Mouse (Mus musculus) limb, embryonic 12.5 days (tissue): Measurements from ENCODE around the gene Apod. TPM values are rescaled to one million over a fixed set of nuclear protein-coding genes. Genes with fewer than 3 reads are reported as not detected.
"Not testable (repeated sequence)": the region's sequence is repeated elsewhere in the genome, so short reads cannot be mapped to it uniquely, and the experiment has no call there.

Source experiments
- ATAC-seq: fragments of 200-750 bp; cut with Nextera tagmentation; 2 replicates; pipeline ENCODE4 v1.8.0; 2017; ENCODE audit warnings: low read depth, moderate TSS enrichment; ENCODE audit not compliant: insufficient number of reproducible peaks, insufficient read depth, low FRiP score, low TSS enrichment
- H3K27ac ChIP-seq: fragments of 300-500 bp; sonication (generic); 2 replicates; pipeline ENCODE4 v1.5.1; 2016; ENCODE audit warnings: mild to moderate bottlenecking, moderate library complexity
- H3K27me3 ChIP-seq: fragments of 300-500 bp; sonication (generic); 2 replicates; pipeline ENCODE4 v1.6.1; 2016; ENCODE audit warnings: mild to moderate bottlenecking, moderate library complexity
- H3K36me3 ChIP-seq: fragments of 300-500 bp; sonication (generic); 2 replicates; pipeline ENCODE4 v1.6.1; 2016; ENCODE audit warnings: mild to moderate bottlenecking, moderate library complexity
- H3K4me1 ChIP-seq: fragments of 300-500 bp; sonication (generic); replicated peaks from 2 replicates; pipeline ENCODE4 v1.6.1; 2016
- H3K4me2 ChIP-seq: fragments of 300-500 bp; sonication (generic); 2 replicates; pipeline ENCODE4 v1.6.1; 2016; ENCODE audit warnings: mild to moderate bottlenecking, moderate library complexity
- H3K4me3 ChIP-seq: fragments of 300-500 bp; sonication (generic); replicated peaks from 2 replicates; pipeline ENCODE4 v1.5.1; 2016; ENCODE audit warnings: mild to moderate bottlenecking
- H3K9ac ChIP-seq: fragments of 300-500 bp; sonication (generic); replicated peaks from 2 replicates; pipeline ENCODE4 v1.6.1; 2016; ENCODE audit warnings: mild to moderate bottlenecking, moderate library complexity
- H3K9me3 ChIP-seq: fragments of 300-500 bp; sonication (generic); 2 replicates; pipeline ENCODE4 v1.6.1; 2016; ENCODE audit warnings: mild to moderate bottlenecking, moderate library complexity
- WGBS: fragments of 180-500 bp; shearing (Covaris S2); methylation state at CpG from one replicate; pipeline ENCODE4 v1.1.7; 2016; 5-methylcytosine and 5-hydroxymethylcytosine counted together
- polyA plus RNA-seq: library from polyadenylated mRNA; unstranded; fragments of >200 nt; fragmentation: Nextera tagmentation; extraction: Ambion mirVana; gene quantifications from 2 replicates; pipeline ENCODE4 v1.2.1, GENCODE M21; 2016

Apod gene
- polyA plus RNA-seq, 1 experiment from 2014 or later, result 13.8 TPM

GRCm38 (mm10) chr16:31342556-31342955 is 27.9 kb upstream of the Apod start:
- no peak overlapping the region for H3K4me2 ChIP-seq
- 20% methylated on average over 5 of the region's 5 CpGs for WGBS
- no peaks in the 10 kb centered on the region for H3K36me3 ChIP-seq
- H3K9me3 ChIP-seq, result no peaks in the 10 kb centered on the region
- no peak for ATAC-seq
- H3K27me3 ChIP-seq, result no peaks in the 10 kb centered on the region
- H3K4me3 ChIP-seq, result no peak overlapping the region
- no peak overlapping the region for H3K9ac ChIP-seq
- peaks cover 8% of the 10 kb centered on the region for H3K4me1 ChIP-seq
- peak overlapping the region; percentile 53; the same call in 1 of the 2 replicates for H3K27ac ChIP-seq

DNA sequence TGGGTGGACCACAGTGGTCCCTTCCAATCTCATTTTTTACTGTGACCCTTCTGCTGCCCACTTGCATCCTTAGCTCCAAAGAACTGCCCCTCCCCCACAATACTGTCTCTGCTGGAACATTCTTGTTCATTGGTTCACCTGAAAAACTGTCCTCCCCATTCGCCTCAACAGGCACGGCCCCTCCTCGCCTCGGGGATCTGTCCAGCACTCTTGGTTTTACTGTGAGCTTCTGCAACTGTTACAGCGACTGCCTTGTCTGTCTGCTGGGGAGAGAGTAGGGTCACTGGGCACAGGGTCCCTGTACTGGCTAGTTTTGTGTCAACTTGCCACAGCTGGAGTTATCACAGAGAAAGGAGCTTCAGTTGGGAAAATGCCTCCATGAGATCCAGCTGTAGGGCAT is 24.7 kb upstream of the Apod start:
- WGBS, result 39% methylated on average over 5 of the region's 5 CpGs
- ATAC-seq, result no peak
- Histone ChIP-seq H3K27ac (no peak overlapping the region), H3K36me3 (no peaks in the 10 kb centered on the region), H3K9me3 (no peaks in the 10 kb centered on the region), H3K9ac (no peak overlapping the region), H3K27me3 (no peaks in the 10 kb centered on the region), H3K4me2 (no peak overlapping the region), H3K4me3 (no peak overlapping the region), H3K4me1 (peaks cover 15% of the 10 kb centered on the region)

- ATAC-seq, result no peak
- H3K36me3 ChIP-seq, result no peaks in the 10 kb centered on the region
- no peak overlapping the region for H3K4me3 ChIP-seq
- H3K4me2 ChIP-seq, result no peak overlapping the region
- no peak overlapping the region for H3K9ac ChIP-seq
- no peaks in the 10 kb centered on the region for H3K27me3 ChIP-seq
- WGBS, result 28% methylated on average over 3 of the region's 3 CpGs
- H3K9me3 ChIP-seq, result no peaks in the 10 kb centered on the region
- peaks cover 12% of the 10 kb centered on the region for H3K4me1 ChIP-seq
- no peak overlapping the region for H3K27ac ChIP-seq
Observed at GRCm38 (mm10) chr16:31337956-31338355, 23.3 kb upstream of the Apod start.

DNA sequence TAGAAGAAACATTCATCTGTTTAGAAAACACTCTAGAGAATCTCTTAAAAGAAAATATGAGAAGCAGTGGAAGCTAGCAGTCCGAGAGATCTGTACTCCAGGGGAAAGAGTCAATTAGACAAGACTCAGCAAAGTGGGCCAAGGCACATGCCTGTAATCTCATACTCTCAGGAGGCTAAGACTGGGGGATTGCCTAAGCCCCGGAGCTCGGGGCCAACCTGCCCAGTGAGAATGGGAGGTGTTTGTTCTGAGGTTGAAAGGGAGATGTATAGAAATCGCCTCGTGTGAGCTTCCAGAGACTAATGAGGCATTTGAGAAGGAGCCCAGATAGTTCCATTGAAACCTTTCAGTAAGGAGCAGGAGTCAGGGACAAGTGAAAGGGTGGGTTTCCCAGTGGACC is 20.2 kb upstream of the Apod start:
- Histone ChIP-seq H3K4me3 (no peak overlapping the region), H3K9ac (no peak overlapping the region), H3K9me3 (no peaks in the 10 kb centered on the region), H3K4me1 (peaks cover 7% of the 10 kb centered on the region), H3K27me3 (no peaks in the 10 kb centered on the region), H3K4me2 (no peak overlapping the region), H3K36me3 (no peaks in the 10 kb centered on the region), H3K27ac (no peak overlapping the region)
- 39% methylated on average over 5 of the region's 5 CpGs for WGBS
- no peak for ATAC-seq

DNA sequence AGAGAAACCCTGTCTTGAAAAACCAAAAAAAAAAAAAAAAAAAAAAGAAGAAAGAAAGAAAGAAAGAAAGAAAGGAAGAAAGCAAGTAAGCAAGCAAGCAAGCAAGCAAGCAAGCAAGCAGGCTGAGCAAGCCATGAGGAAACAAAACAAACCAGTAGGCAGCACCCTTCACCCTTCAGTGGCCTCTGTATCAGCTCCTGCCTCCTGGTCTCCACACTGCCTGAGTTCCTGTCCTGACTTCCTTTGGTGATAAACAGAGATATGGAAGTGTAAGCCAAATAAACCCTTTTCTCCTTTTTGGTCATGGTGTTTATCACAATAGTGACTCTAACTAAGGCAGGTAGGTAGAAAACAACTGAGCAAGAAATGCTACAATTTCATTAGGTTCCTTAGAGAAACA is 18.0 kb upstream of the Apod start:
- Histone ChIP-seq H3K9me3 (no peaks in the 10 kb centered on the region), H3K27me3 (no peaks in the 10 kb centered on the region), H3K9ac (no peak overlapping the region), H3K4me2 (no peak overlapping the region), H3K4me1 (peaks cover 7% of the 10 kb centered on the region), H3K36me3 (no peaks in the 10 kb centered on the region), H3K27ac (no peak overlapping the region), H3K4me3 (no peak overlapping the region)
- ATAC-seq, result no peak

GRCm38 (mm10) chr16:31330970-31331369 is 16.4 kb upstream of the Apod start:
- 86% methylated on average over 6 of the region's 6 CpGs for WGBS
- not testable (repeated sequence) for H3K9ac ChIP-seq, H3K4me1 ChIP-seq, H3K4me2 ChIP-seq, H3K4me3 ChIP-seq, H3K9me3 ChIP-seq, H3K27ac ChIP-seq, ATAC-seq, H3K27me3 ChIP-seq, H3K36me3 ChIP-seq

- Histone ChIP-seq H3K9ac (no peak overlapping the region), H3K4me3 (no peak overlapping the region), H3K4me2 (no peak overlapping the region), H3K27ac (no peak overlapping the region), H3K27me3 (no peaks in the 10 kb centered on the region), H3K4me1 (0 out of 2 replicates have a peak, but pooled peaks cover 7% of the 10 kb centered on the region), H3K36me3 (no peaks in the 10 kb centered on the region), H3K9me3 (no peaks in the 10 kb centered on the region)
- ATAC-seq, result no peak
- whole genome bisulfite sequencing, result 58% methylated on average over 2 of the region's 2 CpGs
Observed at GRCm38 (mm10) chr16:31329668-31330067, 15.1 kb upstream of the Apod start.

GRCm38 (mm10) chr16:31327891-31328290 is 13.3 kb upstream of the Apod start:
- Histone ChIP-seq H3K9me3 (no peaks in the 10 kb centered on the region), H3K27me3 (no peaks in the 10 kb centered on the region), H3K4me2 (no peak overlapping the region), H3K4me1 (0 out of 2 replicates have a peak, but pooled peaks cover 7% of the 10 kb centered on the region), H3K9ac (no peak overlapping the region), H3K36me3 (no peaks in the 10 kb centered on the region), H3K4me3 (no peak overlapping the region), H3K27ac (no peak overlapping the region)
- no peak for ATAC-seq
- WGBS, result 82% methylated on average over 2 of the region's 2 CpGs

- no peak overlapping the region for H3K27ac ChIP-seq
- 83% methylated on average over 8 of the region's 8 CpGs for WGBS
- no peaks in the 10 kb centered on the region for H3K9me3 ChIP-seq
- no peaks in the 10 kb centered on the region for H3K27me3 ChIP-seq
- no peak overlapping the region for H3K4me2 ChIP-seq
- H3K36me3 ChIP-seq, result no peaks in the 10 kb centered on the region
- no peak for ATAC-seq
- no peak overlapping the region for H3K9ac ChIP-seq
- no peak overlapping the region for H3K4me3 ChIP-seq
- 0 out of 2 replicates have a peak, but pooled peaks cover 7% of the 10 kb centered on the region for H3K4me1 ChIP-seq
Observed at GRCm38 (mm10) chr16:31327430-31327829, 12.8 kb upstream of the Apod start.

DNA sequence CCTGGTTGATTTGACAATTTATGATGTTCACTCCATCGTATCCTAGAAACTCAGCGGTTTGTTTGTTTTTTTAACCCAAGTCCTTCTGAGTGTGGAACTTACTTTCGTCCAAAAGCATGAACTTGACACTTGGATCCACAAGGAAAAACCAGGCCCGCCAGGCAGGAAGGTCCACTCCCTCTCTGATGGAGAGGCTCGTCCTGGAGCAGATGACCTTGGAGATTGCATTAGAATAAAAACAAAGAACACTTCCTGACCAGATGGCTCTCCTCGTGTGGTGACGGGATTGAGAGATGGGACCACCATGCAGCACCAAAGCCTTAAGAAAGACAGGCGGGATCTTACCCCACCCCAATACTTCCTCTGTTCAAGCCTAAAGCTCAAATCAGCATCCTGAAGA is 12.1 kb upstream of the Apod start:
- H3K4me3 ChIP-seq, result no peak overlapping the region
- ATAC-seq, result no peak
- H3K9ac ChIP-seq, result no peak overlapping the region
- H3K4me1 ChIP-seq, result 0 out of 2 replicates have a peak, but pooled peaks cover 7% of the 10 kb centered on the region
- 67% methylated on average over 8 of the region's 8 CpGs for WGBS
- no peaks in the 10 kb centered on the region for H3K36me3 ChIP-seq
- no peaks in the 10 kb centered on the region for H3K27me3 ChIP-seq
- no peak overlapping the region for H3K4me2 ChIP-seq
- no peaks in the 10 kb centered on the region for H3K9me3 ChIP-seq
- no peak overlapping the region for H3K27ac ChIP-seq

- Histone ChIP-seq H3K27ac (no peak overlapping the region), H3K9me3 (no peaks in the 10 kb centered on the region), H3K4me2 (no peak overlapping the region), H3K27me3 (no peaks in the 10 kb centered on the region), H3K9ac (no peak overlapping the region), H3K4me3 (no peak overlapping the region), H3K4me1 (0 out of 2 replicates have a peak, but pooled peaks cover 7% of the 10 kb centered on the region), H3K36me3 (no peaks in the 10 kb centered on the region)
- WGBS, result 62% methylated on average over 5 of the region's 5 CpGs
- no peak for ATAC-seq
Observed at GRCm38 (mm10) chr16:31325966-31326365, 11.4 kb upstream of the Apod start.

DNA sequence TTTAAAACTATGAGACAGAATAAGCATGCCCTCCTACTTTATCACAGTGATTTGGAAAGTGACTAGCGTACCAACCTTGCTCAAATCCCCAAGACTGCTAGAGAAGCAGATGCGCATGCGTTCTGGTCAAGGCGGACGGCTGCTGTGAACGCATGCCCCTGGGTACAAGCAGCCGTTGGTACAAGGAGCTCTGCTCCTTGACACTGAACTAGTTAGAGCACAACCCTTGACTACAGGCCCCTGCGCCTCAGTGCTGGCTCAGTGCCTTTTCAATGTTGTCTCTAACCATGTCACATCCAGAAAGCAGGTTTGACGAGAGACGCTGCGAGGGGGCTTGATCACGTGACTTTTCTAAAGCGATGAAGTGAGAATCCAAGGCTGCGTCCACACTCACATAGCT is 10.5 kb upstream of the Apod start:
- no peak for ATAC-seq
- H3K4me3 ChIP-seq, result no peak overlapping the region
- no peaks in the 10 kb centered on the region for H3K27me3 ChIP-seq
- H3K9ac ChIP-seq, result no peak overlapping the region
- no peak overlapping the region for H3K27ac ChIP-seq
- H3K9me3 ChIP-seq, result no peaks in the 10 kb centered on the region
- no peaks in the 10 kb centered on the region for H3K36me3 ChIP-seq
- H3K4me1 ChIP-seq, result 0 out of 2 replicates have a peak, but pooled peaks cover 7% of the 10 kb centered on the region
- 96% methylated on average over 14 of the region's 14 CpGs for WGBS
- H3K4me2 ChIP-seq, result no peak overlapping the region
